Mouse (Mus musculus): Measurements from ENCODE around the gene Snupn.
"Not testable (repeated sequence)": the region's sequence is repeated elsewhere in the genome, so short reads cannot be mapped to it uniquely, and the experiment has no call there.

Snupn gene

DNA sequence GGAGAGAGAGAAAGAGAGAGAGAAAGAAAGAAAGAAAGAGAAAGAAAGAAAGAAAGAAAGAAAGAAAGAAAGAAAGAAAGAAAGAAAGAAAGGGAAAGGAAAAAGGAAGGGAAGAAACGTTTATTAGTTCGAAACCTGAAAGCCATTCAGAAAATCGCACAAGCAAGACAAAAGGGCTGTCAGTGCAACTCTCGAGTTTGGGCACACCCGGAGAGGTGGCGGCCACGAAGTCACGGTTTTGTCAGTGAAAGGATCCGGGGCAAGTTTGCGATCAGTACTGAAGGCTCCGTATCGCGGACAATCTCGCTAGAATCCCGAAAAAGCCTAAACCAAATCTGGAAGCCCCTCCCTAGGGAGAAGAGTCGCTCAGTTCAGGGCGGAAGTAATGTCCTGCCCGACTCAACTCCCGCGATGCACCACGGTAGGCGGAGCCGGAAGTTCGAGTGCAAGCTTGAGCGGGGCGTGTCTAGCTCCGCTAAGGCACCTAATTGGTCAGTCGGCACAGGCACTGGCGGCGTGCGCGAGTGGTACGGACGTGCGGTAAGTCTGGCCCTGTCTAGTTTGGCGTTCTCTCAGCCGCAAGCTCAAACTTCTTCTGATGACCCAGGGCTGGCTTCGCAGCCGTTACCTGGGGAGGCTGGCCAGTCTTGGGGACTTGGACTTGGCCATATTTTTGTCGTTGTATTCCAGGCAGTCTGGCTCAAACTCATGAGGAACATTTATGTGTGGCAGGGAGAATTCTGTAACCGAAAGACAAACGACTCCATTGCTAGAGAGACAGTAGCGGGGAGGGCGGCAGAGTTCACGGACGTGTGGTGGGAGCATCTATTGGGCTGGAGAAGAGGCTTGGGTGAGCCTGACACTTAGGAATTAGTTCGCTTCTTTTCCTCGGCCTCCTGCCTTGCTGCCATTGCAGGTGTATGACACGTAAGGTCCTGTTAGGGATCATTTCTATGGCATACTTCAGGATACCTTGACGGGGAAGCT lies at the start of gene Snupn:
Snupn (plus strand) TSS at position 465 of the 987 bp plus-strand sequence.
- peak; percentile 98 for DNase-seq (ENCODE audit: low read depth)

DNA sequence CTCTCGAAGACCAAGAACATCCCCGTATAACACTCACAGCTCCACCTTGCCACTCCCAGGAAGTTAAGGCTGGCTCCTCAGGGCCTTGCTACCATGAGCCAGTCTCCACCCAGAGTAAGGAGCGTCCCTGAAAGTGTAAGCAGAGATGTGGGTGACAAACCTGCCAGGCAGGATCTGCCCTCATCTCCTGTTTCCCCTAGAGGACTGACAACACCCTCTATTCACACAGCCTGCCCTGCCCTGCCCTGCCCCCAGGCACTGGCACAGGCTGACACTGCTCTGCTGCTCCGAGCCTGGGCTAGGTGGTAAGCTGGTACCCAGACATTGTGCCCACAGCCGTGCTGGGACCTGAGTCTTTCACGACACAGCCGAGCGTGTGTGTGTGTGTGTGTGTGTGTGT lies 49.5 kb upstream of the Snupn start:
- no peak for DNase-seq (ENCODE audit: low read depth)

DNA sequence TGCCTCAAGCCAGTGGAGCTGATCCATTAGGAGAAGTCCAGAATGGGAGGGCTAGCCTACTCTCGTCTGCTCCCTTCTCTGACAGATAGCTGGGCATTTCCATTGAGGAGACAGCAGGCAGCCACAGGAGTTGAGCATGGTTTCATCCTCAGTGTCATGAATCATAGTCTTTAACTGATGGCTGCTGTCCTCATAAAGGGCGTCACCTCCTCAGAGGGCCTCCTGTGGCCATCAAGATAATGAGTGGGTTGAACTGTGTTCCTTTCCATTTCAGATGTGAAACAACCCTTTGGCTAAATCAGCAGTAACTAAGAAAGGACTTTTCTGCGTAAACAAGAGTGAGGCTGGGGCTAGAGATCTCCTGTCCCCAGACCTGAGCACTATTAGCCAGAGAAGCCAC lies 47.0 kb upstream of the Snupn start:
- no peak for DNase-seq (ENCODE audit: low read depth)

DNA sequence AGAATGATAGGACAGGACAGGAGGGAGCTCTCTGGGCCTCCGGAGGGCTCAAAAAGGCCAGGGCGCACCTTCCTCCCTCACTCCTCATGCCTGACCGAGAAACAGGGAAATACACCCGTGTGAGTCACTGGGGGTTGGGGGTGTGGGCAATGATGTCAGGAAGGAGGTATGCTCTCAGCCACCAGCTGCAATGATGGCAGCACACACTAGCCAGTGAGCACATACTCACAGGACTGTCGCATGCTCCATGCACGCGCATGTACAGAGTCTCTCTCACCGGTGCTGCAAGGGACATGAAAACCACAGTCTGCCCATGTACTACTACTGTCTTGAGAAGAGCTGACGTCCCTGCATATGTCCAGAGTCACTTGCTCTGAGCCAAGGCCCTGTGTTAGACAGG lies 43.1 kb upstream of the Snupn start:
- DNase-seq (ENCODE audit: low read depth) = no peak

DNA sequence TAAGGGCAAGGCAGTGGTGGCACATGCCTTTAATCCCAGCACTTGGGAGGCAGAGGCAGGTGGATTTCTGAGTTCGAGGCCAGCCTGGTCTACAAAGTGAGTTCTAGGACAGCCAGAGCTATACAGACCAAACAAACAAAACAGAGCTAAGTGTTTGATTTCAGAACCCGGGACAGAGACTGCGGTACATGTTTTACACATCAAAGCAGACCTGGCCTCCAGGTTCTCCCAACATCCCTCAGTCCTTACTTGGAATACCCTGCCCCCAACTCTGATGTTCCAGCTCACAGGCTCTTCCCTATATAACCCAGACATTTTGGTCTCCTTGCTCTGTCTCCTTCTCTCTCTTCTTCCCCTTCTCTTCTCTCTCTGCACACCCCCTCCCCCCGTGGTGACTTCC lies 40.7 kb upstream of the Snupn start:
- not testable (repeated sequence) for DNase-seq (ENCODE audit: low read depth)

DNA sequence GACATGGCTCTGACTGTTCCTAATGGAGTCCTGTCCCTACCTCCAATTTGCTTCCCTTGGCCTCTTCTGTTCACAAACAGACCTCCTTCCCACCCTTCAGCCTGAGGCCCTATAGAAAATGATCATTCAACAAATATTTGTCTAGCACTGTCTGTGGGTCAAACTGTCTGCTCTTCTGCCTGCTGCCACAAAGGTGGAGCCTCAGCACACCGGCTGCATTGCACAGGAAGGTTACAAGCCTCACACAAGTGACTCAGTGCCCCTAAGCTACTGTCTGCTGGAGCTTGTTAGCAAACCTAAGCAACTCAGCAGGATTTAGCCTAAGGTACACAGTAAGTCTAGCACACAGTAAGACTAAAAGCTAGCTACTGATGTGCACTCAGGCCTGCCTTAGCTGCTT lies 39.7 kb upstream of the Snupn start:
- no peak for DNase-seq (ENCODE audit: low read depth)

DNA sequence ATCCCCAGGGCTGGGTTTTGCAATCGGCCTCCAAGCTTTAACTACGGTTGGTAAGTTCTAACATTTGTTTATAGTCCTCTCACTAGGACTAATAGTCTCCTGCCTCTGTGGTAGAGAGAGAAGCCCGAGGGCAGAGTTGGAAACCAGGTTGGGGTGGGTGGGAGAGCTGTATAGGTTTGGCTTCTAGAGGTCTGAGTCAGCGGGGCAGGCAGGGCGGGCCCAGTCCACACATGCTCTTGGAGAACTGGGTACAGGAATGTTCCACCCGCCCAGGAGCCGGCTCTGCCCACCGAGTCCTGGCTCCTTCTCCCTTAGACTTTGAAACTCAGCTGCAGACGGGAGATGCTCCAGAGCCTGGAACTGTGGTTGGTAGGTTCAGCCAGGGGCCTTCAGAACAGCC lies 36.7 kb upstream of the Snupn start:
- DNase-seq (ENCODE audit: low read depth) = no peak

DNA sequence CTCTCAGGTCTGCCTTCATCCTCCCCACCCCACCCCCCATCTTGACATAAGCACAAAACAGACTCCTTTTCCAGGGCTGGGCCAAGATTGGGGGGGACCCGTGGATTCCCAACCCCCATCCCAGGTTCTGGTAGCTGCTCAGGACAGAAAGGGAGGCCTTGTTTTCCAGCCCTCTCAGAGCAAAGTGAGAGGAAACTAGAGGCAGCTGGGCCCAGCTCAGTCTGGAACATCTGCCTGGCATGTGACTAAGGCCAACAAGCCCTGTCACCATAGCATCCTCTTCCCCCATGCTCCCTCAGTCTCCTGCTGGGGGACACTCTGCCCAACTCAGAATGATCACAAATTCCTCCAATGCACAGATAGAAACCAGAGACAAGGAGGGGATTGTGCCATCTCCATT lies 35.6 kb upstream of the Snupn start:
- DNase-seq (ENCODE audit: low read depth) = no peak

DNA sequence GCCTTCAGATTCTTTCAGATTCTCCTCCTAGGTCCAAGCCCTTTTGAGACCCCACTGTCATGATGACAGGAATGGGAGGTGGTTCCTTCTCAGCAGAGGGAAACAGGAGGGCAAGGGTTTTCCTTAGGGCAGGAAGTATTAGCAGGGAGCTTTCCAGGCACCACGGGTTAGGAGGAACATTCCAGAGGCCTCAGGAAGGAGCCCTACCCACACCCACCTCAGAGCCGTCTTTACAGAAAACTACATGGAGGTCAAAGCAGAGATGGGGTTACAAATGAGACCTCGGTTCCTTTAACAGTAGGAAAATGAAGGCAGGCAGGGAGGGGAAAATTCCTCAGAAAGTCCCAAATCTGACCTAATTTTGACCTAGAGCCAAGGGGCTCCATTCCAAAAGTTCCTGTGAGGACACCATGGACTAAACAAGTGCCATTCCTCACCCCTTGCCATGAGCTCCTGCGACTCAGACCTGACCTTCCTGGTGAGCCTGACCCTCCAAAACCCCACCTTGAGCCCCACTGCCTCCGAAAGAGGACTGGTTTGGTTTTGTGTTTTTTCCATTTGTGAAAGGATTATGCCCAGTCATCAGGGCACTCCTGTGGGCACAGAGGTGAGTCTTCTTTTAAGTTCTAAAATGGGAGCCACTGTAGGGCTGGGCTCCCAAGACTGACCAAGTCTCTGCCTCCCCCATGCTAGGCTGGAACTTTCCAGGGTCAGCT lies 34.8 kb upstream of the Snupn start:
- DNase-seq (ENCODE audit: low read depth) = no peak

DNA sequence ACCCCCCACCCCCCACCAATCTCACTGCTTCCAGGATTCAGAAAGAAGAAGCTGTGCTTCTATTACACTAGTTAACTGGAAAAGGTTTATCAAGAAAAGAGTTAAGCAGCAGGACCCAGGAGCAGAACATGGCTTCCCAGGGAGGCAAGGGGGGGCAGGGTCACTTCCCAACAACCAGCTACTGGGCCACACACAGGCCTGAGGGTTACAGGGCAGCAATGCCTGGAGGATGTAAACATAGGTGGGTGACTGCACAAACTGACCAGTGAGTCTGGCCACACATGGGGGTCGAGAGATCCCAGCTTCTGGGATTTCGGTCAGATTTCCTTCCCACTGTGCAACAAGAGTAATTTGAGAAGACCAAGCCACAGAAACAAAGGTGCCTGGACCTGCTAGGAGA lies 33.5 kb upstream of the Snupn start:
- DNase-seq (ENCODE audit: low read depth) = no peak

DNA sequence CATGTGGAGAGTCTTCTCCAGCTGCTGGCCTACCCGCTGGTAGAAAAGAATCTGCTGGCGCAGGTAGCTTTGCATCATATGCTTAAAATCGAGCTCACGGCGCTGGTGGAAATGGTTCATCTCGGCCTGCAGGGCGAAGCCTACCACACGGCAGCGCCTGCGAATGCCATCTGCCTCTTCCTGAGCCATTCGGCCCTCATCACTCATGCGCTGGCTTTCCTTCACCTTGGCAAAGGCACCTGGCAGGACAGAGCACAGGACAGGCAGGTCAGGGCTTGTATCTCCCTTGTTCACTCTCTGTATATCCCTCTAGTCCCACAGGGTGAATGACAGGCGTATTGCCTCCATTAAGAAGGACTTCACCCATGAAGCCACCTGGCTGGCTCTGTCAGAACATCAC lies 32.2 kb upstream of the Snupn start:
- DNase-seq (ENCODE audit: low read depth) = no peak

DNA sequence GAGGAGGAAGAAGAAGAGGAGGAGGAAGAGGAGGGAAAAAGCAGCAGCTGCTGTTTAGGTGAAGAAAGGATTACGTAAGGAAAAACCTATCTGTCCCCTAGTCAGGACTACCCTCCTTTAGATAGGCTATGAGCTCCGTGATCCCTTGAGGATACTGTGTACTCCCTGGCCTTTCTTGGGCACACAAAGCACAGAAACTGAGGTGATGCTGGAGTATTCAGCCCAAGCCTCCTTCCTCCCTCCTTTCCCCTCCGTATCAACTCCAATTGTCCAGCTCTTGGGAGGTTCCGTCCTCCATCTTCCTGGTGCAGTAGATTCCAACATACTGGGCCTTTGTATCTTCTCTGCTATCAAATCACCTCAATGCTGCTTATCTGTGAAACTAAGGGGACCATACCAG lies 27.9 kb upstream of the Snupn start:
- DNase-seq (ENCODE audit: low read depth) = no peak

DNA sequence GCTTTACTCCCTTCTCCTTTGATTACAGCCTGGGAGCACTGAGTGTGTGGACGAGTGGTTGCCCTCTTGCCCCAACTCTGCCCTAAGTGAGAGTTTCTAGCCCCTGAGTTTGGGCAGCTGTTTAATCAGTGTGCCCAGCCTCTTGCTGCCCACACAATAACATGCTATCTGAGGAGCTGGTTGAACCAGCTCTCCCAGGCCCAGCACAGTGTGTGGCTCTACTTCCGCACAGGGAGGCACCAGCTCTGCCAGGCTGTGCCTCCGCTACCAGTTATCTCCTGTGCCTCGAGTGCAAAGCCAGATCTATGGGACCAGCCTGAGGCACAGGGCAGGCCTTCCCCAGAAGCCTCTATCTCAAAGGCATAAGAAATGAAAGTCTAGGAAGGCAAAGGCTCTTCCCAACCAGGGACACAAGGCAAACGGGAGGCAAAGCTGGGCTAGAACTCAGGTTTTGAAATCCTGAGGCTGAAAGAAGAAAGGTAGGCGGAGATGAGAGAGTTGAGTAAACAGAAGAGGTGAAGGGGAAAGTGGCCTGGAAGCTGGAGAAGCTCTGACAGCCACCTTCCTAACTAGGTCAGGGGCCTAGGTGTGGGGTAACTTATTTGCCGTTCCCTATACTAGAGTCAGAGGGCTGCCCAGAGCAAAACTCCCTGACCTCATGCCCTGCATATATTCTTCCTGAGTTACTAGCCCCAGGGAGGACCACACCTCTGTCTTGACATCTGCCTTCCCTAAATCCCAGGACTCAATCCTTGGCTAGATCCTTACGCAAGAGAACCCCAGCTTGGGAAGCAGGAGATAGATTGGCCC lies 26.6 kb upstream of the Snupn start:
- DNase-seq (ENCODE audit: low read depth) = no peak

DNA sequence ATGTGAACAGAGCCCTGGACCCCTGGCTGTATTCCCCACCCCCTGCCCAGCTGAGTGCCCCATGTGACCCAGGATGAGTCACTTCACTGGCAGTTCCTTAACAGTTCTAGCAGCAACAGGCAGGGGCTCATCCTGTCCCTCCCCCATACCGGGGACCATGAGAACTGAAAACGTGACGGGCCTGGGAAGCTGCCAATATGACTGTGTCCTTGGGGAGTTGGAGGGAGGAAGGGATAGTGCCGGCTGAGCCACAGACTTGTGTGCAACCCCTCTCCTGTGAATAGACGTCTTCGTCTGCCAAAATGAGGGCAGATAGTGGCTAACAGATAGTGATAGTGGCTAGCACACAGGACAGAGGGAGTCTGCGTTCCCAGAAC lies 26.0 kb upstream of the Snupn start:
- DNase-seq (ENCODE audit: low read depth) = no peak

DNA sequence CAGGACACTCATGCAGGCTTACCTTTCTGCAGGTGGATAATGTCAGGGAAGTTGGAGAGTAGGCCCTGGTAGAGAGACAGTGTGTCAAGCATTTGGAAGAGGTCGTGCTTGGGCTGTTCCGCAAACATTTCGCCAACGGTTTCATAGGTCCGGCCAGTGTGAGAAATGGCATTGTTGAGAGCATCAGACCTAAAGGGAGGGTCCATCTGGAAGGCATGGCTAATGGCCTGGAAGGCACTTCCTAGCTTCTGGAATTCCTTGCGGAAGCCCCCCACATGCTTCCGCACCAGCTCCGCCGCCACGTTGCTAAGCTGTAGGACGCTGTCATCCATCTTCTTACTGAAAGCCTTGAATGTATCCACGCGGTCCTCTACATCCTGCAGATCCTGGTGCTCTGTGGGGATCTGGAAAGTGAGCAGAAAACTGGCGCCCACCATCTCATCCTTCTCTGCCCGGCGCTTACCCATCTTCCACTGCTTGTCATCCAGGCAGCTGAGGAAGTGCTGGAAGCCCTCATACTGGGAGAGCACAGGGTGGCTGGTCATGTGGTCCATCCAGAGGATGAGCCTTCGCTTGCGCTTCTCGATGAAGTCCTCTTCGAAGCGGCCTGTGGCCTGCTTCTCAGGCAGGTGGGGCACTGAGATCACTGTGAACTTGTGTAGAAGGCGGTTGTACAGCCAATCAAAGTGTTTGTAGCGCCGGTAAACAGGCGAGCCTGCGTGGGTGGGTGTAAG lies 25.2 kb upstream of the Snupn start:
- no peak for DNase-seq (ENCODE audit: low read depth)

DNA sequence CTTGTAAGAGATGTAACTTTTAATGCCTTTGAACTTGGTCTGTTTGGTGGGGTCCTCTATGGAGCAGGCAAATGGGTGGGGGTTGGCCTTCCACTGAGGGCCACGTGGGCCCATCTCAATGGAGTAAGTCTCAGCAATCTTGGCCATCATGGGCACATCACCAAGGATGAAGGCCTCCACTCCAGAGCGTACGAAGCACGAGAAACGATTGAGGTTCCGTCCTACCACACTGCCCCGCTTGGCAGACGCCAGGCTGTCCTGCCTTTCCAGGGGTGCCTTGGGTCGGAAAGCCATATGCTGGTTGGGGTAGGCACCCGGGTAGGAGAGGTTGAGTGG lies 24.7 kb upstream of the Snupn start:
- no peak for DNase-seq (ENCODE audit: low read depth)

DNA sequence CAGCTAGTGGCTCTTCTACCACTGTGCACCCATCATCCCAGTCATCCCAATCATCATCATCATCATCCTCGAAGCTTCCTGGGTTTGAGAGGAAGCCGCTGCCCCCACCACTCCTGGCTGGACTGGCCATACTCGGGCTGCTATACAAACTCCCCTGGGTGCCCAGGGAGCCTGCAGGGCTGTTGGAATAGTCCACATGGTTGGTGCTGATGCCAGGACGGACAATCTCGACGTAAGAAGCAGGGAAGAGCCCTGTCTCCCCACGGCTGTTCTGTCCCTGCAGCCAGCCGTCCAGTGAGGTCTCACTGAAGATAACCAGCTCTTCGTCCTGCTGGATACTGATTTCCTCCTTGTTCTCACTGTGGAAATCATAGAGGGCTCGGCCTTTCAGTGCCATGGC lies 24.3 kb upstream of the Snupn start:
- no peak for DNase-seq (ENCODE audit: low read depth)

DNA sequence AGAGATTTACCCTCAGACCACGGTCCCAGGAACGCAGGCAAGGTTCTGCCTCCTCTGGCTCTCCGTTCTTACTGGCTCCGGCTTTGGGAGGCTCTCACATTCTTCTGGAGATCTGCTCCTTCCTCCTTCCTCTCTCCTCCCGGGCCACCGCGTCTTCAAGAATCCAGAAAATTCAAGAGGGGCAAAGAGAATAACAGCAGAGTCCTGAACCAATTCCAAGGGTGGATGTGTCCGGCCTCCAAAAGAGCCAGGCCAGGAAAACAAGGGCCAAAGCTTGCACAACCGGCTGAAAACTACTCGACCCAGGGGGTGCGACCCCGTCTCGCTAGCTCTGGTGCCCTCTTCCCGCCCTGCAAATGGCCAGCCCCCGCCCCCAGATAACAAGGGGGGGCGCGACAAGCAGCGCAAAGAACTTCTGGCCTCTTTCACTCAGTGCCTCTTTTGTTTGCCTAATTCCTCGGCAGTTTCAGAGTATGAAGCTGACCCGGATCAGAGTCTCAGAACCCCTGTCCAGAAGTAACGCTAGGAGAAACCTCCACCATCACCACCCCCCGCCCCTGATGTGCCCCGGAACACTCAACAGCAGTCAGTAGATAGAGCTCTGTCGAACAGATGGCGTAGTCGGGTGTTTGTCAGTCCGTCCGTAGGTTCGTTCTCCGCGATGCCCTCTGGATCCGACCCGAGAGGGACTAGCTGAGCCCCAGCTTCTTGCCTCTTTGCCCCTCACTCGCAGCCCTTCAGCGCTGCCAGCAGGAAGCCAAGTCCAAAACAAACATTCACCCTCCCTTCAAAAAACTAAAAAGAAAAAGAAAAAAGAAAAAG lies 23.3 kb upstream of the Snupn start:
- no peak for DNase-seq (ENCODE audit: low read depth)

DNA sequence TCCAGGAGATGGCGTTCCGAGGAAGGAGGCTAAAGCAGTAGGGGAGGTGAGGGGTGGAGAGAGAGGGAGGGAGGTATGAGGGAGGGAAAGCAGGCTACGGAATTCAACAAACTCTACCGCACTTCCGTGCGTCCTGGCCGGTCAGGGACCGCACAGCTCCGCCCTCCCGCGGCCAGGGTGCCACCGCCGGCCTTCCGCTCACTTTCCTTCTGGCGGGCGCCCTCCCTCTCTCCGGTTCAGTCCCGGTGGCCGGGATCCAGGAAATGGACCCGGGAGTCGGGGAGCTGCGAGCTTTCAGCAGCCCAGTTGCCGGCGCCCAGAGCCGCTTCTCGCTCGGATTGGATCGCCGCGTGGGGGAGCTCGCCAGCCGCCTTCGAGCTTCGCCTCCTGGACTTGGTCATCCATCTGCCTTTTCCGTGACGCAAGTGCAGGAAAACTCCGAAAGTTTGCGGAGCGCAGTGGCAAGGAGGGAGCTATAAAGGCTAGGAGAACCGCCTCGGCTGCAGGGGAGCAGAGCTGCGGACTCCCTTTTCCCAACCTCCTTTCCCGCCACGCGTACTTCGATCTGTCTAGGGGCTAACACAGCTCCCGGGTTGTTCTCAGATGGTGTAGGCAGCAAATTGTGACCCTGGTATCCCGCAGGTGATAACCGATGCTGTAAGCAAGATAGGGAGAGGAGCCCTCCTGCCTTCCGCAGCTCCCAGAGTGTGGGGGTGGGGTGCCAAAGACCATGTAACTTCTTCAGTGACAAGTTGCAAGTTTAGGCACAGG lies 22.5 kb upstream of the Snupn start, which contains the start of gene Snx33:
Snx33 (minus strand) TSS at position 331 of the 771 bp plus-strand sequence.
- no peak for DNase-seq (ENCODE audit: low read depth)

DNA sequence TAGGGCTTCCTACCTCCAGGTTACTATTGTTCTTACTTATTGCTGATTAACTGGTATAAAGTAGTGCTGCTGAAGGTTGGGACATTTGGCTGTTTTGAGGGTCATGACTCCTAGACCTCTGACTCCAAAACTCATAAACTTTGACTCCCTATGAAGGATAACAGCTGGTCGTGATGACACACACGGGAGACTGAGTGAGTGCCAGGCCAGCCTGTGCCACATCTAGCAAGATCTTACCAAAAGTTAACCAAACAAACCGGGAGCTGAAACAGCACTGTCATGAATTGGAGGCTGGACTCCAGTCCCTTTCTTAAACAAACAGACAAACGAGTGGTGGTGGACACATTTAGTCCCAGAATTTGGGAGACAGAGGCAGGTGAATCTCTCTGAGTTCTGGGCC lies 21.2 kb upstream of the Snupn start:
- no peak for DNase-seq (ENCODE audit: low read depth)

All from c-Kit-positive CD71-positive TER-119-negative erythroid progenitor cells, embryonic 14.5 days (primary cell).